Mouse (Mus musculus): ENCODE data around the gene Rbpjl.

Rbpjl gene

GRCm38 (mm10) chr2:164402906-164403305, at the start of gene Rbpjl:
Gene Rbpjl (plus strand): TSS chr2:164403141.
- peak; percentile 63 to 86 for DNase-seq (ENCODE audit: low spot score in 2 of 2)

GRCm38 (mm10) chr2:164353356-164353755, 49.6 kb upstream of the Rbpjl start:
- DNase-seq (ENCODE audit: low spot score in 2 of 2), result no peak

- no peak for DNase-seq (ENCODE audit: low spot score in 2 of 2)
These were observed 46.6 kb upstream of the Rbpjl start for GRCm38 (mm10) chr2:164356177-164356967.

GRCm38 (mm10) chr2:164358373-164358772, 44.6 kb upstream of the Rbpjl start:
- DNase-seq (ENCODE audit: low spot score in 2 of 2), result no peak

GRCm38 (mm10) chr2:164359031-164359430, 43.9 kb upstream of the Rbpjl start:
- DNase-seq (ENCODE audit: low spot score in 2 of 2), result no peak

GRCm38 (mm10) chr2:164359668-164360067, 43.3 kb upstream of the Rbpjl start:
- DNase-seq (ENCODE audit: low spot score in 2 of 2), result no peak

- DNase-seq (ENCODE audit: low spot score in 2 of 2), result no peak
These were observed 41.8 kb upstream of the Rbpjl start for GRCm38 (mm10) chr2:164360974-164361657.

GRCm38 (mm10) chr2:164366947-164367346, 36.0 kb upstream of the Rbpjl start:
- DNase-seq (ENCODE audit: low spot score in 2 of 2), result no peak

GRCm38 (mm10) chr2:164368620-164369105, 34.3 kb upstream of the Rbpjl start:
- no peak for DNase-seq (ENCODE audit: low spot score in 2 of 2)

GRCm38 (mm10) chr2:164371371-164371770, 31.6 kb upstream of the Rbpjl start:
- no peak for DNase-seq (ENCODE audit: low spot score in 2 of 2)

GRCm38 (mm10) chr2:164372408-164373053, 30.4 kb upstream of the Rbpjl start:
- DNase-seq (ENCODE audit: low spot score in 2 of 2), result no peak

- DNase-seq (ENCODE audit: low spot score in 2 of 2), result no peak
These were observed 29.8 kb upstream of the Rbpjl start for GRCm38 (mm10) chr2:164373187-164373586.

- DNase-seq (ENCODE audit: low spot score in 2 of 2), result no peak
These were observed 25.2 kb upstream of the Rbpjl start for GRCm38 (mm10) chr2:164377478-164378426.

- no peak for DNase-seq (ENCODE audit: low spot score in 2 of 2)
These were observed 21.2 kb upstream of the Rbpjl start for GRCm38 (mm10) chr2:164381726-164382125.

GRCm38 (mm10) chr2:164382971-164383370, 20.0 kb upstream of the Rbpjl start:
- no peak for DNase-seq (ENCODE audit: low spot score in 2 of 2)

GRCm38 (mm10) chr2:164383656-164384399, 19.1 kb upstream of the Rbpjl start:
- DNase-seq (ENCODE audit: low spot score in 2 of 2), result no peak

GRCm38 (mm10) chr2:164385927-164386763, 16.8 kb upstream of the Rbpjl start:
- peak in 1 of 2 experiments; percentile 51 for DNase-seq (ENCODE audit: low spot score in 2 of 2)

GRCm38 (mm10) chr2:164386953-164387352, 16.0 kb upstream of the Rbpjl start:
- no peak for DNase-seq (ENCODE audit: low spot score in 2 of 2)

GRCm38 (mm10) chr2:164389020-164389419, 13.9 kb upstream of the Rbpjl start, which contains the start of gene Slpi:
Gene Slpi (minus strand): TSS chr2:164389095.
- no peak for DNase-seq (ENCODE audit: low spot score in 2 of 2)

GRCm38 (mm10) chr2:164389499-164389898, 13.4 kb upstream of the Rbpjl start:
- DNase-seq (ENCODE audit: low spot score in 2 of 2), result peak; percentile 75 to 87

Measured in urinary bladder, postnatal 4 days (tissue).